Mouse (Mus musculus): ENCODE measurements at regions not wholly inside any gene's neighbourhood (a gene's known extent, or its start where the extent isn't known, plus 50 kb on each side); places are given as distances from the start of the nearest gene placed in this dataset.

DNA sequence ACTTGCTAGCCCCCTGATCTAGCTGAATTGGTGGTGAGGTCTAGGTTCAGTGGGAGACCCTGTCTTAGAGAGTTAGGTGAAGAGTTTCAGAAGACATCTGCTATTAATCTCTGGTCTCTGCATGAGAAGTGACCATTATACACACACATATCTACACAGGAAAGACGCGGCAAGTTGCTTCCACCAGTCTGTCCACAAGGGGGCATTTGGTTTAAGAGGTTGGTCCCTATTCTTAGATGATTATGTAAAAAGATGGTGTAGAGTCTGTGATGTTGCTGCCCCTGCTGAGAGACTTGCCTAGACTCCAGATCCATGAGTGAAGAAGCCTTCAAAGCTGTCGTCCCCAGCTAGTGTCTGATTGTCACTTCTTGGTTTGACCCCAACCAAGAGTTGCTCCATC is 425.5 kb downstream of the Etnk1 start:
- no peak for TF ChIP-seq EP300 (IDR thresholded peaks at IDR 0.05; ENCODE audit: low read depth)
- no peak; the same call in 1 of the 2 replicates for TF ChIP-seq CTCF (IDR thresholded peaks at IDR 0.05; ENCODE audit: low read depth)
